Mouse (Mus musculus): Measurements from ENCODE around the gene Cds1.
"Not testable (repeated sequence)": the region's sequence is repeated elsewhere in the genome, so short reads cannot be mapped to it uniquely, and the experiment has no call there.

Gene Cds1

GRCm38 (mm10) chr5:101832042-101832441 is 67.1 kb downstream of the Cds1 start:
- DNase-seq, result no peak

- no peak for DNase-seq
Measured at GRCm38 (mm10) chr5:101832991-101833390, 68.1 kb downstream of the Cds1 start.

DNA sequence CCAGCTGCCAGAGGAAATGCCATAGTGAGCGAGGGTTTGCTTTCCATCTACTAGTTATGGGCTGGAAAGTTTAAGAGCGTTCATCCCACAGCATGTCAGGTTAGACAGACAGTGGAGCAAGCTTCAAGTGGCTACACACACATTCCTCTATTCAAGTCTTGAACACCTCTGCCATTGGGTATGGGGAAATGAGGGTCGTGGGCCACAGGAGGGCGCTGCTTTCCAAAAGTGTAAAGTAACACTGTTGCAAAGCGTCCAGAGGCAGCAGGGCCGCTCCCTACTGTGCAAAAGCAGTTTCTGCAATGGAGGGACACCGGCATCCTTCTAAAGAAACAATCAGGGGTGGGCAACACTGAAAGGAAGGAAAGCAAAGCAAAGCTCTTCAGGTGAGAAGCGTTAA is 68.9 kb downstream of the Cds1 start:
- no peak for DNase-seq

GRCm38 (mm10) chr5:101836221-101836620 is 71.3 kb downstream of the Cds1 start:
- DNase-seq, result no peak

GRCm38 (mm10) chr5:101837605-101838004 is 72.7 kb downstream of the Cds1 start:
- DNase-seq, result not testable (repeated sequence)

DNA sequence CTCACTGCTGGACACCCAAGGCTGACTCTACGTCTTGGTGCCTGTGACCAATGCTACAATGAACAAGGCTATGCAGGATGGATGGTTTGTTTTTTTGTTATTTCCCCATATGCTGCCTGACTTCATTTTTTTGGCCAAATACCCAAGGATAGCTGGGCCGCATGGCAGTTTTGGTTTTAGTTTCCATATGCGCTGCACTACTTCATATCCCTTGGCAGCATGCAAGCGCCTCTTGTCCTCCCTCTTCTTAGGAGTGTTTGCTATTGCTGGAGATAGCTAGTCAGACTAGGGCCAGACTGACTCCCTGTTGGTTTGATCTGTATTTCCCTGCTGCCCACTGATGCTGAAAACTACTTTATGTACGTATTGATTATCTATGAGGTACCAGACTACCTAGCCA is 75.5 kb downstream of the Cds1 start:
- DNase-seq, result no peak

DNA sequence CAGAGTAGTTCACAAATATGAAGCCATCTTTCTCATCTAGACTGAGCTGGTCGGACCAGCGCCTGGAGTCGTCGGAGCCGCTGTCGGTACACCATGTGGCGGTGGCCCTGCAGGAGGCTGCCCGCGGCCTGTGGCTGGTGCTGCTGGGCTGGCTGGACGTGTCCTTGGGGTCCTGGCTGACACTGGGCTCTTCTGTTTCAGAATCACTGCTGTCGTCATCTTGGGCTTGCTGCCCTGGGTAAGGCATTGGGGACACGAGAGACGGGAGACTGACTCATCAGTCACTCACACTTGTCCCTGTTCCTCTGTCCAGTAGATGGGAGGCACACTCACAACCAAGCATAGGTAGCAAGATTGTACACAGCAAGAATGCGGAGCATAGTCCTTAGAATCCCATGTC is 80.1 kb downstream of the Cds1 start:
- no peak for DNase-seq

GRCm38 (mm10) chr5:101845930-101846329 is 81.0 kb downstream of the Cds1 start:
- DNase-seq, result no peak

- DNase-seq, result no peak
Measured at GRCm38 (mm10) chr5:101847323-101847722, 82.4 kb downstream of the Cds1 start.

DNA sequence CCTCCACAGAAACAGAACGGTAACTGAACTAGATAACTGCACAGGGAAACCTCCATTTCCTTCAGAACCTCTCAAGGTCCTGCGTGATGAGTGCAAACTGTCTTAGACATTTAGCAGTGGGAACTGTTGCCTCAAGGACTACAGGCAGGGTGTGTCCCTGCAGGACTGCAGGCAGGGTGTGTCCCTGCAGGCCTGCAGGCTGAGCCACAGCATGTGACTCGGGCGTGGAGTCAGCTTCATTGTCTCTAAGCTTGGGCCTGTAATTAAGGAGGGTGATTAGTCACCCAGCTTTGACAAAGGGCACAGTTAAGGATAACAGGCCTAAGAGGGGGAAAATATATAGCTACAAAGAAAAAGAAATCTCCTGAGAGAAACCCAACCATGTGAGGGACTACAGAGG is 82.8 kb downstream of the Cds1 start:
- DNase-seq, result no peak

DNA sequence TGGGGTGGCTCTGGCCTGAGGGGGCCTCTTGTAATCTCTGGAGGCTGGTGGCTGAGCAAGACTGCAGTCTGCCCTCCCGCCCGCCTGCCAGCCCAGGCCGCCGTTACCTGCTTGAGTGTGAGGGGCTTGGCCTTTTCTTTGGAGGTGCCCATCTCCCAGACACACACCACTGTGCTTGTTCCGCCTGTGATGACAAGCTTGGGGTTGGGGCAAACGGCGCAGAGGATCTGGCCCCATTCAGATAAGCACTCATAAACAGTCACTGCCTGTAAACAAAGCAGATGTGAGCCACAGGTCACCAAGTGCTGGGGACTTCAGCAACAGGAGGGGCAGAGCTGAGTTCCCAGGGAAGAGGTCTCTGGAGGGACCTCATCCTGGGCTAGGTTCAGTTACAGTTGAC is 86.2 kb downstream of the Cds1 start:
- DNase-seq, result no peak

GRCm38 (mm10) chr5:101852116-101852680 is 87.3 kb downstream of the Cds1 start:
- DNase-seq, result no peak

GRCm38 (mm10) chr5:101854100-101854499 is 89.2 kb downstream of the Cds1 start:
- no peak for DNase-seq

DNA sequence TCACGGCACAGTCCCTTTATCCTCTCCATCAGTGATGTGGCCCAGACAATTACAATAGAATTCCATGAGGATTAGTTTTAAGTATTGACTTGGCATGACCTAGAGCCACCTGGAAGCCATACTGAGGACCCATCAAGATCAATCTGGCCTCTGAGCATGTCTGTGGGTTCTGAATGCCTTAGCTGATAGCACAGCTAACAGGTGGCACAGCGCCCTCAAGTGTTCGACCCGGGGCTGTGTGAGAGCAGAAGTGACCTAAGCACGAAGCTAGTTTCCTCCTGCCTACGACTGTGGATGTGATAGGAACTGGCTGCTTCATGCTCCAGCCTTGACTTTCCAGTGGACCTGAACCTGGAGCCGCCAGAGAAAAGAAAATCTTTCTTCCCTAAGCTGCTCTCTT is 89.7 kb downstream of the Cds1 start:
- no peak for DNase-seq

- no peak for DNase-seq
Measured at GRCm38 (mm10) chr5:101855475-101855874, 90.5 kb downstream of the Cds1 start.

DNA sequence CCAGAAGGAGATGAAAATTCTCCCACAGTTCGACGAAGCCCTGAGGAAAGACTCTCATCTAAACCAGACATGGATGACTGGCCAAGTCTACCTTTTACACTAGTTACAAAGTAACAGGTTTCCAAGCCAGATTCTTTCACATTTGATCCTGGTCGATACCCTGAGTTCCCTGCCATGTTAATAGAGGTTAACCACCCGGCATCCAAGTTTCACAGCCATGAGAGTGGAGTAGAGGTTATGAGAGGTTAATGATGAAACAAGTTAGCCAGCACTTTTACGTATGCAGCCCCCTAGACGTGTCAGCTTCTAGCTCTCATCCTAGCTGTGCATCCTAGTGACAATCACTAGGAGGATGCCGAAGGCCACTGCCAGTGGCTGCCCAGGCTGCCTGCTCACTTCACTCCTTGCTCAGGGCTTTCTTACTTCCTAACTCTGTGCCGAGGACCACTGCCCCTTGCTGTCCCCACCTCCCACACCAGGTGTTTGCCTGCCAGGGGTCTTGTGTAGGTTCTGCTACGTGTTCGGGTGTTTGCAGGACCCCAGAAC is 94.0 kb downstream of the Cds1 start:
- DNase-seq, result no peak

GRCm38 (mm10) chr5:101861786-101862571 is 97.0 kb downstream of the Cds1 start:
- DNase-seq, result no peak

DNA sequence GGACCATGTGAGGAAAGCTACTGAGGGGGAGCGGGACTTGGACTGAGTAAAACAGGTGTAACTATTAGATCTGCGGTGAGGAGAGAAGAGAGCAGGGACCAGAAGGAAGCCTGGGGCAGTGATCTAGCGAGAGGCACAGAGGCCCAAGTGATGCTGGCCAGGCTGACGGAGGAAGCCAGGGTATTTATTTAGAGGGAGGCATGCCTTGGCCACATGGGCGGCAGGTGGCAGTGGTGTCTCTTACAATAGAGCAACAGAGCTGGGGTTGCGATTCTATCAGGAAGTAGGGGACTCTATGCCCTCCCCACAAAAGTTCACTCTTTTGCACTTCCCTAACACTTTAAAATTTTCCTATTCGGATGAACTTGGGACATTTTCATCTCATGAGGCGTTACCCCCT is 97.7 kb downstream of the Cds1 start:
- no peak for DNase-seq

GRCm38 (mm10) chr5:101863946-101864345 is 99.0 kb downstream of the Cds1 start:
- no peak for DNase-seq

DNA sequence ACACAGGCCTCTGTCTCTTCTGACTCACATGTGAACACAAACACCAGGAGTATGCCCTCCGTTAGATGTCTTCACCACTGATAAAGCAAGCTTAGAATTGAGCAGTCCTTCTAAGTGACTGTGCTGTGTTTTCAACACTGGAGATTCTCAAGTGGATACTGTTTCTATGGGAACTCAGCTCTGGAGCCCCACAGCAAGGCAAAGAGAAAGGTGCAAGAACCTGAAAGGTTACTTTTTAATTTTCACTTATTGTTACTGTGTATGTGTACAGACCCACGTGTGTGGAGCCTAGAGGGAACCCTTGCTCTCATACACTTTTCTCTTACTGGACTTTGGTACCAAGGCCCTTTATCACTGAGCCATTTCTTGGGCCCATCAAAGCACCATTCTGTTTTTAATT is 101.8 kb downstream of the Cds1 start:
- DNase-seq, result no peak

Measured in right cerebral cortex, postnatal 25 days (tissue).